Mouse (Mus musculus) brain, adult 10 weeks (tissue): ENCODE results near the gene Gm13283. TPM values are rescaled to one million over a fixed set of nuclear protein-coding genes. Genes with fewer than 3 reads are reported as not detected.

Experiments used
- polyA plus RNA-seq: library from polyadenylated mRNA; stranded (reverse); fragments of 350-450 nt; fragmentation: Illumina TruSeq; extraction: RNeasy Lipid Tissue Mini Kit (QIAGEN cat#74804); gene quantifications from one replicate; pipeline ENCODE4 v1.2.3, GENCODE M21; 2015; ENCODE audit warnings: low read depth, low replicate concordance

The Gm13283 gene
- polyA plus RNA-seq = not detected

GRCm38 (mm10) chr4:88759610-88760268, at the start of gene Gm13283:
Gene Gm13283 (plus strand): TSS chr4:88760119.

GRCm38 (mm10) chr4:88721791-88722721, 37.9 kb upstream of the Gm13283 start, which contains the start of the genes Gm26566 and Klhl9:
Gene Gm26566 (plus strand): TSS chr4:88721805.
Gene Klhl9 (minus strand): TSS chr4:88722465.

GRCm38 (mm10) chr4:88754818-88755340, 5.0 kb upstream of the Gm13283 start, which contains the start of gene Gm13271:
Gene Gm13271 (plus strand): TSS chr4:88754868.

GRCm38 (mm10) chr4:88773534-88773933, 13.6 kb downstream of the Gm13283 start, which contains the start of gene Gm13290:
Gene Gm13290 (plus strand): TSS chr4:88773834.

DNA sequence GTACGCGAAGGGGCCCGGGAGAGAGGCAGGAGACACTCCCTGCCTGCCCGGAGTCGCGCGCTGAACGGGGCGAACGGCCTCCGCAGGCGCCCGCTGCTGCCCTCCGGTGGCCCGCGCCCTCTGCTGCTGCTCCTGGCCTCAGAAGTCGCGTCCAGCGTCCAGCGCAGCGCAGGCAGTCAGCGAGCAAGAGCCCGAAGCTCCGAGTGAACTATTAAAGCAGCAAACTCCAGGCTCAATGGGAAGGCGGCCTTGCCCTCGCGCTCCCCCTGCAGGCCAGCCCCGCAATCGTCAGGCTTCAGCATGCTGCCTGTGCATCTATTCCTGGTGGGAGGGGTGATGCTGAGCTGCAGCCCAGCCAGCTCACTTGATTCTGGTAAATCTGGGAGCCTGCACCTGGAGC, 16.7 kb downstream of the Gm13283 start, which contains the start of gene Gm13289:
Gm13289 (plus strand) TSS at position 301 of the 400 bp plus-strand sequence.

DNA sequence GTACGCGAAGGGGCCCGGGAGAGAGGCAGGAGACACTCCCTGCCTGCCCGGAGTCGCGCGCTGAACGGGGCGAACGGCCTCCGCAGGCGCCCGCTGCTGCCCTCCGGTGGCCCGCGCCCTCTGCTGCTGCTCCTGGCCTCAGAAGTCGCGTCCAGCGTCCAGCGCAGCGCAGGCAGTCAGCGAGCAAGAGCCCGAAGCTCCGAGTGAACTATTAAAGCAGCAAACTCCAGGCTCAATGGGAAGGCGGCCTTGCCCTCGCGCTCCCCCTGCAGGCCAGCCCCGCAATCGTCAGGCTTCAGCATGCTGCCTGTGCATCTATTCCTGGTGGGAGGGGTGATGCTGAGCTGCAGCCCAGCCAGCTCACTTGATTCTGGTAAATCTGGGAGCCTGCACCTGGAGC, 19.6 kb downstream of the Gm13283 start, which contains the start of gene Gm13272:
Gm13272 (plus strand) TSS at position 301 of the 400 bp plus-strand sequence.

DNA sequence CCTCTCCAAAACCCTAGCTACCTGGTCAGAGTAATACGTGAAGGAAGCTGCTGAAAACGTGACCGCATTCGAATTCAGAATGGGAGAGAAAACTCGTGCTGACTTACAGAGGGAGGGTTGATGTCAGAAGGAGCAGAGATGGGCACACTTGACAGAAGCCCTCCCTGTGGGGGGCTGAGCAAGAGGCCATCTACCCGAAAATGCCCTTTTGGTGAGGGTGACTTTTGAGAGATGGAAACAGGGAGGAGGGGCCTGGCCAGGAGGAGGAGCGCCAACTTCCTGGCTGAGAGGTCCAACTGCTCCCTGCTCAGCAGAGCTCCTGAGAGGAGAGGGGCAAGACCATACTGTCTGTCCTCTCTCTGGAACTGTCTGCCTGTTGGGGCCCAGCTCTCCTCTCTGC, 21.9 kb downstream of the Gm13283 start, which contains the start of gene Ifnz:
Ifnz (plus strand) TSS at position 301 of the 400 bp plus-strand sequence.

GRCm38 (mm10) chr4:88785409-88785808, 25.5 kb downstream of the Gm13283 start, which contains the start of gene Gm13276:
Gene Gm13276 (plus strand): TSS chr4:88785709.

DNA sequence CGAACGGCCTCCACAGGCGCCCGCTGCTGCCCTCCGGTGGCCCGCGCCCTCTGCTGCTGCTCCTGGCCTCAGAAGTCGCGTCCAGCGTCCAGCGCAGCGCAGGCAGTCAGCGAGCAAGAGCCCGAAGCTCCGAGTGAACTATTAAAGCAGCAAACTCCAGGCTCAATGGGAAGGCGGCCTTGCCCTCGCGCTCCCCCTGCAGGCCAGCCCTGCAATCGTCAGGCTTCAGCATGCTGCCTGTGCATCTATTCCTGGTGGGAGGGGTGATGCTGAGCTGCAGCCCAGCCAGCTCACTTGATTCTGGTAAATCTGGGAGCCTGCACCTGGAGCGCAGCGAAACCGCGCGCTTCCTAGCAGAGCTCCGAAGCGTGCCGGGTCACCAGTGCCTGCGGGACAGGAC, 28.5 kb downstream of the Gm13283 start, which contains the start of gene Gm13277:
Gm13277 (plus strand) TSS at position 231 of the 400 bp plus-strand sequence.

DNA sequence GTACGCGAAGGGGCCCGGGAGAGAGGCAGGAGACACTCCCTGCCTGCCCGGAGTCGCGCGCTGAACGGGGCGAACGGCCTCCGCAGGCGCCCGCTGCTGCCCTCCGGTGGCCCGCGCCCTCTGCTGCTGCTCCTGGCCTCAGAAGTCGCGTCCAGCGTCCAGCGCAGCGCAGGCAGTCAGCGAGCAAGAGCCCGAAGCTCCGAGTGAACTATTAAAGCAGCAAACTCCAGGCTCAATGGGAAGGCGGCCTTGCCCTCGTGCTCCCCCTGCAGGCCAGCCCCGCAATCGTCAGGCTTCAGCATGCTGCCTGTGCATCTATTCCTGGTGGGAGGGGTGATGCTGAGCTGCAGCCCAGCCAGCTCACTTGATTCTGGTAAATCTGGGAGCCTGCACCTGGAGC, 31.3 kb downstream of the Gm13283 start, which contains the start of gene Gm13278:
Gm13278 (plus strand) TSS at position 301 of the 400 bp plus-strand sequence.

GRCm38 (mm10) chr4:88793936-88794675, 34.2 kb downstream of the Gm13283 start, which contains the start of gene Gm13275:
Gene Gm13275 (plus strand): TSS chr4:88794487.

GRCm38 (mm10) chr4:88797097-88797496, 37.2 kb downstream of the Gm13283 start, which contains the start of gene Gm13279:
Gene Gm13279 (plus strand): TSS chr4:88797397.

GRCm38 (mm10) chr4:88799365-88799764, 39.4 kb downstream of the Gm13283 start, which contains the start of gene Gm13285:
Gene Gm13285 (plus strand): TSS chr4:88799665.

DNA sequence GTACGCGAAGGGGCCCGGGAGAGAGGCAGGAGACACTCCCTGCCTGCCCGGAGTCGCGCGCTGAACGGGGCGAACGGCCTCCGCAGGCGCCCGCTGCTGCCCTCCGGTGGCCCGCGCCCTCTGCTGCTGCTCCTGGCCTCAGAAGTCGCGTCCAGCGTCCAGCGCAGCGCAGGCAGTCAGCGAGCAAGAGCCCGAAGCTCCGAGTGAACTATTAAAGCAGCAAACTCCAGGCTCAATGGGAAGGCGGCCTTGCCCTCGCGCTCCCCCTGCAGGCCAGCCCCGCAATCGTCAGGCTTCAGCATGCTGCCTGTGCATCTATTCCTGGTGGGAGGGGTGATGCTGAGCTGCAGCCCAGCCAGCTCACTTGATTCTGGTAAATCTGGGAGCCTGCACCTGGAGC, 43.0 kb downstream of the Gm13283 start, which contains the start of gene Gm13287:
Gm13287 (plus strand) TSS at position 301 of the 400 bp plus-strand sequence.

DNA sequence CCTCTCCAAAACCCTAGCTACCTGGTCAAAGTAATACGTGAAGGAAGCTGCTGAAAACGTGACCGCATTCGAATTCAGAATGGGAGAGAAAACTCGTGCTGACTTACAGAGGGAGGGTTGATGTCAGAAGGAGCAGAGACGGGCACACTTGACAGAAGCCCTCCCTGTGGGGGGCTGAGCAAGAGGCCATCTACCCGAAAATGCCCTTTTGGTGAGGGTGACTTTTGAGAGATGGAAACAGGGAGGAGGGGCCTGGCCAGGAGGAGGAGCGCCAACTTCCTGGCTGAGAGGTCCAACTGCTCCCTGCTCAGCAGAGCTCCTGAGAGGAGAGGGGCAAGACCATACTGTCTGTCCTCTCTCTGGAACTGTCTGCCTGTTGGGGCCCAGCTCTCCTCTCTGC, 45.3 kb downstream of the Gm13283 start, which contains the start of gene Gm13288:
Gm13288 (plus strand) TSS at position 301 of the 400 bp plus-strand sequence.

Other genes starting within 250 kb of the Gm13283 start
- not detected for gene Ifnb1, start 237.3 kb upstream of the Gm13283 start, polyA plus RNA-seq
- gene Ifna15, start 201.9 kb upstream of the Gm13283 start, polyA plus RNA-seq = not detected
- gene Ifna14, start 188.3 kb upstream of the Gm13283 start, polyA plus RNA-seq = not detected
- not detected for gene Ifna9, start 167.7 kb upstream of the Gm13283 start, polyA plus RNA-seq
- not detected for gene Ifna12, start 156.7 kb upstream of the Gm13283 start, polyA plus RNA-seq
- not detected for gene C87499, start 125.7 kb upstream of the Gm13283 start, polyA plus RNA-seq
- not detected for gene Ifna13, start 115.7 kb upstream of the Gm13283 start, polyA plus RNA-seq
- gene Ifna16, start 83.2 kb upstream of the Gm13283 start, polyA plus RNA-seq = not detected
- not detected for gene Ifna2, start 76.2 kb upstream of the Gm13283 start, polyA plus RNA-seq
- not detected for gene Ifnab, start 68.8 kb upstream of the Gm13283 start, polyA plus RNA-seq
- gene Gm26566, start 38.3 kb upstream of the Gm13283 start, polyA plus RNA-seq = not detected
- 77.2 TPM for gene Klhl9, start 37.7 kb upstream of the Gm13283 start, polyA plus RNA-seq
- not detected for gene Gm13271, start 5.3 kb upstream of the Gm13283 start, polyA plus RNA-seq
- gene Gm13290, start 13.7 kb downstream of the Gm13283 start, polyA plus RNA-seq = not detected
- gene Gm13289, start 16.8 kb downstream of the Gm13283 start, polyA plus RNA-seq = not detected
- gene Gm13272, start 19.7 kb downstream of the Gm13283 start, polyA plus RNA-seq = not detected
- gene Ifnz, start 22.0 kb downstream of the Gm13283 start, polyA plus RNA-seq = not detected
- not detected for gene Gm13276, start 25.6 kb downstream of the Gm13283 start, polyA plus RNA-seq
- gene Gm13277, start 28.5 kb downstream of the Gm13283 start, polyA plus RNA-seq = not detected
- gene Gm13278, start 31.4 kb downstream of the Gm13283 start, polyA plus RNA-seq = not detected
- gene Gm13275, start 34.4 kb downstream of the Gm13283 start, polyA plus RNA-seq = not detected
- not detected for gene Gm13279, start 37.3 kb downstream of the Gm13283 start, polyA plus RNA-seq
- gene Gm13285, start 39.5 kb downstream of the Gm13283 start, polyA plus RNA-seq = not detected
- gene Gm13287, start 43.1 kb downstream of the Gm13283 start, polyA plus RNA-seq = not detected
- gene Gm13288, start 45.4 kb downstream of the Gm13283 start, polyA plus RNA-seq = not detected
- gene Ifna7, start 56.1 kb downstream of the Gm13283 start, polyA plus RNA-seq = not detected
- not detected for gene Ifna11, start 59.8 kb downstream of the Gm13283 start, polyA plus RNA-seq
- gene Ifna6, start 67.3 kb downstream of the Gm13283 start, polyA plus RNA-seq = not detected
- not detected for gene Ifna5, start 75.4 kb downstream of the Gm13283 start, polyA plus RNA-seq
- not detected for gene Ifna4, start 81.7 kb downstream of the Gm13283 start, polyA plus RNA-seq
- not detected for gene Ifna1, start 90.0 kb downstream of the Gm13283 start, polyA plus RNA-seq
- not detected for gene Ifne, start 120.1 kb downstream of the Gm13283 start, polyA plus RNA-seq